Comparison of ENCODE assay signal across 25 mouse cellular contexts in genomic region chr1:87321071-87321470, GRCm38 (mm10). TPM values are rescaled to one million over a fixed set of nuclear protein-coding genes. Genes with fewer than 3 reads are reported as not detected.
"Had no signal": no experiment of that assay in that cellular context is flagged by ENCODE, and none has a peak within 500 bp of the region (broad histone marks: within the 10 kb centered on the region; RNA-seq: fewer than 3 reads in every experiment).

No protein-coding gene starts in this region.

- H3K36me3 ChIP-seq: heart, embryonic 13.5 days; heart, embryonic 15.5 days; hindbrain, embryonic 15.5 days; kidney, embryonic 15.5 days; limb, embryonic 10.5 days; limb, embryonic 12.5 days; liver, embryonic 13.5 days; liver, embryonic 15.5 days had no signal

- H3K4me1 ChIP-seq: hindbrain, embryonic 13.5 days; hindbrain, embryonic 15.5 days; limb, embryonic 10.5 days; limb, embryonic 12.5 days had no signal

- DNase-seq: gastrocnemius, postnatal 10 days; gastrocnemius, postnatal 25 days; heart, postnatal 14 days; heart, postnatal 36 days; kidney, adult 11 months; kidney, adult 2 months; kidney, adult 9 months; kidney, postnatal 14 days; kidney, postnatal 36 days; liver; liver, embryonic 13.5 days had no signal

- H3K4me2 ChIP-seq: heart, embryonic 11.5 days; heart, embryonic 13.5 days; heart, embryonic 15.5 days; hindbrain, embryonic 13.5 days; hindbrain, embryonic 15.5 days; kidney, embryonic 15.5 days; limb, embryonic 12.5 days; liver, embryonic 11.5 days; liver, embryonic 13.5 days; liver, embryonic 15.5 days had no signal

- H3K9me3 ChIP-seq: liver, embryonic 15.5 days had no signal

- H3K27me3 ChIP-seq: heart, embryonic 13.5 days; heart, embryonic 15.5 days; hindbrain, embryonic 13.5 days; hindbrain, embryonic 15.5 days; kidney, embryonic 15.5 days; limb, embryonic 12.5 days; liver, embryonic 13.5 days; liver, embryonic 15.5 days had no signal

- H3K27ac ChIP-seq: heart, embryonic 13.5 days; heart, embryonic 15.5 days; hindbrain, embryonic 13.5 days; hindbrain, embryonic 15.5 days; hindbrain, postnatal 0 days; kidney, embryonic 15.5 days; kidney, postnatal 0 days; left cerebral cortex, adult 2 months; limb, embryonic 10.5 days; limb, embryonic 12.5 days; liver, embryonic 13.5 days; liver, embryonic 15.5 days had no signal

- H3K4me3 ChIP-seq: heart, embryonic 13.5 days; heart, embryonic 15.5 days; hindbrain, embryonic 13.5 days; hindbrain, embryonic 15.5 days; kidney, embryonic 15.5 days; left cerebral cortex, adult 2 months; limb, embryonic 10.5 days; limb, embryonic 12.5 days; liver, embryonic 13.5 days; liver, embryonic 15.5 days had no signal

- H3K9ac ChIP-seq: heart, embryonic 13.5 days; heart, embryonic 15.5 days; hindbrain, embryonic 13.5 days; hindbrain, embryonic 15.5 days; kidney, embryonic 15.5 days; limb, embryonic 12.5 days; liver, embryonic 13.5 days; liver, embryonic 15.5 days had no signal

RNA-seq across cellular contexts. Expression of gene Efhd1, which starts 56.9 kb away (rescaled TPM):
- total RNA-seq: hematopoietic stem cell, adult 5-6 weeks had no signal
- polyA plus RNA-seq: liver, embryonic 11.5 days had no signal
